Mouse (Mus musculus) yolk sac, embryonic 10.5 days (tissue): ENCODE data around the gene Olfr1175-ps.

Experiments used
- DNase-seq: peaks from one replicate; pipeline ENCODE4 v3.0.0-alpha.2; 2017; ENCODE audit warnings: low spot score

The Olfr1175-ps gene

DNA sequence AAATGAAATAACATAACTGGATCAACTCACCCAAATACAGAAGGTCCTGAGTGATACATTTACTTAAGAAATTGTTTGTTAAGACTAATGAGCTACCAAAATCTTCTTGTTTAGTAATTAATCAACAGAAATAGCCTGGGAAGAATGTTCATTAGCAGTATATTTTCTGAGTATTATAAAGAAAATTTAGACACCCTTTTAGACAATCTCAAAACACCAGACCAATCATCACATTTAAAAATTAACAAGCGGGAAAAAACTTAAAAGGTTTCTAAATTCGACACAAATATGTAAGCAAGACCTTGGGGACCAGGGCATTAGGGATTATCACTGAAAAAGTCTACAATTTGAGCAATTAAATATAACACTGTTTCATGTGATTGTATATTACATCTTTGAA is at the start of gene Olfr1175-ps:
TSS of gene Olfr1175-ps (minus strand) at position 101 of the 400 bp plus-strand sequence.
- no peak for DNase-seq

DNA sequence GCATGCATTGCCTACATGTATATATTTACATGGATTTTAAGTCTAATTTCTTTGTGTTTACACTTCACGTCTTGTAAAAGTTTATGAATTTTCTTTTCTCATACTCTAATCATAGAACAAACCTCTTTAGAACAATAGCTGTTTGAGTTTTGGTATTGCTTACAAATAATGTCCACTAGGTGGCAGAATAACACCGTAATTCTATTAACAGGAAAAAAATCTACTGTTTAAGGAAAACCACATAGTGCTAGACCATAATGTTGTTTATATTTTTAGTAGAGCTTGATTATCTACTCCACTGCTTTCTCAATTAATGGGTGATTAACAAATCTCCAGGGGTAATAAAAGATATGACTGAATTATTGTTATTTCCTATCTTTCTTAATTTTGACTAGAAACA is 29.3 kb upstream of the Olfr1175-ps start:
- no peak for DNase-seq

DNA sequence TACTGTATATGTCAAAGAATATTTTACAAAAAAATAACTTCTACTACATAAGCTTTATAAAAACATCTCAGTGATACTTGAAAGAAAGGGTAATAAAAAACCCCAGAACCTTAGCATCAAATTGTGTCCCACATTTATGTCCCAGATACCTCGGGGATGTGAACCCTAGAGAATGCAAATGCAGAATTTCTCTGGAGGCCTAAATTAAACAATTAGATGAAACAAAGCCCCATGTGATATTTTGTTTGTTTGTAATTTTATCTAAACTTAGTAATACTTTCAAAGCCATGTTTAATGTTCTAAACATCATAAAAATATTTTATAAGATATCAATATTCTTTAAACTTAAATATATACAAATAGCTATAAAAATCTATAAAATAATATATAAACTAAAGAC is 19.4 kb upstream of the Olfr1175-ps start, which contains the start of gene Olfr1177-ps:
TSS of gene Olfr1177-ps (minus strand) at position 101 of the 400 bp plus-strand sequence.
- DNase-seq: no peak

DNA sequence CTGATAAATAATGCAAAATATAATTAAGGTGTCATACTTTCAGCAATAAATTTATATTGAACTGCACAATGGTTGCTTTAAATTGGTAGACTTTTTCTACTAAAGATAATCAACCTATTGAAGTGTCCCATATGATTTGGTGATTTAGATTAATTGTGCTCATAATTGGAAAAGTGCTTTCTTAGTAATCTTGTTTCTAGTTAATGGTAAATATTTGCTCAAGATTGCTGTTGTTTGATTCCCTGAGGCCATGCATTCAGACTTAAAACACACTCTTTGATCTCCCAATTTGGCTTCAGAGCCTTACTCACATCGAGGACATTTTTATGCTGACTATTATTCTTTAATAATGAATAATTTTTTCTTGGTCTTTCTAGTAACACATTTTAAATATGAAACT is 9.4 kb upstream of the Olfr1175-ps start, which contains the start of gene Olfr1176:
TSS of gene Olfr1176 (plus strand) at position 301 of the 400 bp plus-strand sequence.
- DNase-seq: no peak

DNA sequence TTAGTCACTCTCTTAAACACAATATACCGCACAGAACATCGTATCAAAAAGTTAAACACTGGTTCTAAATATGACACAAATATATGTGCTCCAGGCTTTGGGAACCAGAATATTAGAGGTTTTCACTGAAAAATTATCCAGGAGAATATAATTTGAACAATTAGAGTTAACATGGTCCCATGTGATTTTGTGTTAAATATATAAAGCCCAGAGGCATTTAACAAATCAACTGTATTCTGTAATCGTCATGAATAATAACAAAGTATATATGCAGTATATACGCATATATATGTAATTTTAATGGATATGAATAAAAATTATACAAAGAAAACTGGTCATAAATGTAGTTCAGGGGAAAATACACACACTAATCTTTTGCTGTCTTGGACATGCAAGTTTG is 12.0 kb downstream of the Olfr1175-ps start, which contains the start of gene Olfr1174-ps:
TSS of gene Olfr1174-ps (minus strand) at position 101 of the 400 bp plus-strand sequence.
- no peak for DNase-seq

DNA sequence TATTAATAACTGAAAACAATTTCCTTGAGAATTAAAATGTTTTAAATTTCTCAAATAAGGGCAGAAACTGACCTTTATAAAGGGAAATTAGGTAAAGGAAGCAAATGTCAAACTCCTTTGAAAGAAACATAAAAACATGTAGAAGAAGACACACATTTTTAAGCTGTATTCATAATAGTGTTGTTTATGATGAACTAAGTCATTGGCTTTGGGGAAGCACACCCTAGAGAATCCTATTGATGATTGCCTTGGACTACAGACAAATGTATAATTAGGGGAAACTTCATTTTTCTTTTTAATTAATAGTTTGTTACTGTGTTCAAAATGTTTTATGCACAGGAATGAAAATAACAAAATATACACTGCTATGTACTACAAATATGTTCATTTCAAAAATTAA is 47.2 kb downstream of the Olfr1175-ps start, which contains the start of gene Olfr1173:
TSS of gene Olfr1173 (minus strand) at position 101 of the 400 bp plus-strand sequence.
- no peak for DNase-seq
